Mouse (Mus musculus): Measurements from ENCODE around the gene Sec22b. TPM values are rescaled to one million over a fixed set of nuclear protein-coding genes. Genes with fewer than 3 reads are reported as not detected.

Sec22b gene
- polyA plus RNA-seq, 1 experiment from 2014 or later: 124 TPM

DNA sequence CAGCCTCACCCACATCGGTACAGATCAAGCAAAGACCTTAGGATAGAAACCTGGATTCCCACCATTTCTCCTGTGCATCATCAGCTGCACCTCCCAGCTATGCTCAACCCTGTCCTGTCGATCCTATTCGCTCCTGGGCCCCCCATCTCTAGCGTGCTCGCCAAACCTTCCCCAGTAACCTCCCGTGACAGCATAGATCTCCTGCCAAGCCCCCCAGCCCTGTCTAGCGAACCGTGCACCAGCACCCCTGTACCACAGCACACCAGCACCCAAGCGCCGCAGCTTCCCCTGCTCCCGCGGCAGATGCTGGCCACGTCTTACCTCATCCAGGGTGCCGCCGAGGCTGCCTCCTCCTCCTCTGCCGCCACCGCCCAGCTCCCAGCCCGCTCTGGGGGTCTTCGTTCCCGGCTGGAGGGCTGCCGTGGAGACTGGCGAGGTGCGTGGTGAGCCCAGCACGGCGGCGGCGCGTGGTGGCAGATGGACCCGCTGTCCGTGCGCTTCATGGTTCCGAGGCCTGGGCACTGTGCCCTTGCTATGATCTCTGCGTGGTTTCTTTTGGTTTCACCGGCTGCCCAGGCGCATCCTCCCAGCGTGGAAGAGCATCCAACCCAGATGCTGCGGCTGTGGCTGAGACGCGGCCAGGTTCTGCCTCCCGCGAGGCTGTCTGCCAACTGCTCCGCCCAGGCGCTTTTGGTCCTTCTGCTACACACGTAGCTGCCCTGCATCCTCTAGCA lies 12.7 kb upstream of the Sec22b start, which contains the start of gene Pde4dip:
TSS of gene Pde4dip (minus strand) at position 540 of the 734 bp plus-strand sequence.
- ATAC-seq (replicated peaks; ENCODE audit: insufficient number of reproducible peaks, low FRiP score, low TSS enrichment, low read depth): no peak; the same call in 1 of the 2 replicates

DNA sequence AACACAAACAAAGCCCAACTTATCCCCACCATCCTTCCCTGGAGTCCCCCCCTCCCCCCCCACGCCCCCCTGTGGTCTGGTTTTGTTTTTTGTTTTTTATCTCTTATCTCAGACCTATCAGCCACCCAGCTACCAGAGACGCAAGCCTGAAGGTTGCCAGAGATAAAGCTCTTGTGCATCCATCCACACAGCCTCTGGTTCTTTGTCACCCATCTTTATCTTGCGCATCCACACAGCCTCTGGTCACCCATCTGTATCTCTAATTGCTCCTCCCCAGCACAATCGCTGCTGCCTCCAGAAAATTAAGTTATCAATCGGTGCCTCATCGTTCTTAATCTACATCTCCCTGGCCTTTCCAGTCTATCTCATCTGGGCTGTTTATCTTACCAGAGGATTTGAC lies 10.8 kb upstream of the Sec22b start:
- H3K9me3 ChIP-seq (replicated peaks; ENCODE audit: control insufficient read depth, low read length): no peaks in the 10 kb centered on the region
- H3K4me1 ChIP-seq (ENCODE audit: control insufficient read depth, insufficient read depth, low read length): no peaks in the 10 kb centered on the region
- no peaks in the 10 kb centered on the region for H3K36me3 ChIP-seq (replicated peaks; ENCODE audit: control insufficient read depth, insufficient read depth, low read depth, low read length)
- H3K4me2 ChIP-seq (ENCODE audit: low read depth, low read length): no peak overlapping the region
- DNase-seq (ENCODE audit: low spot score) (no peak), ATAC-seq (replicated peaks; ENCODE audit: insufficient number of reproducible peaks, low FRiP score, low TSS enrichment, low read depth) (no peak)
- H3K4me3 ChIP-seq (ENCODE audit: low read depth, low read length): no peak overlapping the region
- H3K27ac ChIP-seq (replicated peaks; ENCODE audit: low read depth, low read length): no peak overlapping the region
- 74% methylated on average over 6 of the region's 6 CpGs for WGBS
- no peak overlapping the region for H3K9ac ChIP-seq (replicated peaks; ENCODE audit: low read length)
- peaks cover 12% of the 10 kb centered on the region for H3K27me3 ChIP-seq (ENCODE audit: control insufficient read depth, insufficient read depth, low read length)

More for the DNA sequence above, 12.7 kb upstream of the Sec22b start, which contains the start of gene Pde4dip:
- H3K9ac ChIP-seq (replicated peaks; ENCODE audit: low read length): peak within 1 kb of the TSS; percentile 52
- H3K27ac ChIP-seq (replicated peaks; ENCODE audit: low read depth, low read length): no peak within 1 kb of the TSS
- H3K27me3 ChIP-seq (ENCODE audit: control insufficient read depth, insufficient read depth, low read length): peaks cover 12% of the 10 kb centered on the region
- H3K36me3 ChIP-seq (replicated peaks; ENCODE audit: control insufficient read depth, insufficient read depth, low read depth, low read length): no peaks in the 10 kb centered on the region
- DNase-seq (ENCODE audit: low spot score): no peak
- WGBS: 1% methylated on average over 44 of the region's 44 CpGs
- H3K9me3 ChIP-seq (replicated peaks; ENCODE audit: control insufficient read depth, low read length): no peaks in the 10 kb centered on the region
- H3K4me2 ChIP-seq (ENCODE audit: low read depth, low read length): peak within 1 kb of the TSS; percentile 94
- no peaks in the 10 kb centered on the region for H3K4me1 ChIP-seq (ENCODE audit: control insufficient read depth, insufficient read depth, low read length)
- peak within 1 kb of the TSS; percentile 44 for H3K4me3 ChIP-seq (ENCODE audit: low read depth, low read length)

DNA sequence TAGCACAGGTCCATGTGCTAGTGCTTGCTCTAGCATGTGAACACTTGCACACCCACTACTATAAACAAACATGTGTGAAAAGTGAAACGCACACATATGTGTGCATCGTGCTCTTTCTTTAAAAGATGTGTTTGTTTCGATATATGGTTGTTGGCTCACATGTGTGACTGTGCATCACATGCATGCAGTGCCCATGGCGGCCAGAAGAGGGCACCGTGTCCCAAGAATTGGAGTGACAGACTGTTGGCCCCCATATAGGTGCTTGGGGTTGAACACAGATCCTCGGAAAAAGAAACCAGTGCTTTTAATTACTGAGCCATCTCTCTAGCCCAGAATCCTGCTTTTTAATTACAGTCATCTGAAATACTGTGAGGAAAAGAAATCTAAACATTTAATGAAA lies 6.3 kb upstream of the Sec22b start:
- Histone ChIP-seq H3K4me3 (ENCODE audit: low read depth, low read length) (no peak overlapping the region), H3K27ac (replicated peaks; ENCODE audit: low read depth, low read length) (no peak overlapping the region), H3K4me1 (ENCODE audit: control insufficient read depth, insufficient read depth, low read length) (no peaks in the 10 kb centered on the region), H3K27me3 (ENCODE audit: control insufficient read depth, insufficient read depth, low read length) (0 out of 2 replicates have a peak, but pooled peaks cover 2% of the 10 kb centered on the region), H3K9ac (replicated peaks; ENCODE audit: low read length) (no peak overlapping the region), H3K9me3 (replicated peaks; ENCODE audit: control insufficient read depth, low read length) (no peaks in the 10 kb centered on the region), H3K4me2 (ENCODE audit: low read depth, low read length) (no peak overlapping the region), H3K36me3 (replicated peaks; ENCODE audit: control insufficient read depth, insufficient read depth, low read depth, low read length) (no peaks in the 10 kb centered on the region)
- peak; percentile 38 for DNase-seq (ENCODE audit: low spot score)
- 46% methylated on average over 6 of the region's 6 CpGs for WGBS
- no peak for ATAC-seq (replicated peaks; ENCODE audit: insufficient number of reproducible peaks, low FRiP score, low TSS enrichment, low read depth)

DNA sequence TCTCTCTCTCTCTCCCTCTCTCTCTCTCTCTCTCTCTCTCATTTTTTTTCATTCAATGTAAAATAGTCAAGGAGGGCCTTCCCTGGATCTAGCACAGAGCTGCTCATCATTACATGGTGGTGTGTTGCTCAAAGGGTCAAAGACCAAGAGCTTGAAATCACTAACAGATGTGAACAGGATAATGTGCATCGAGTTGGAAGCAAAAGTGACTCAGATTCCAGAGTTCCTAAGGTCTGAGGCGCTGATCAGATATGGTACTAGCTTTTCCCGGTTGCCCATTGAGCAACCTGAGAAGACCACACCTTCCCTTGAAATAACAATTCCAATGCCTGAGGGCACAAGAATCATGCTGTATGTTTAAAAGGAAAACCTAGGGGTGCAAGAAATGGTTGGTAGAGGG lies 2.6 kb upstream of the Sec22b start:
- no peaks in the 10 kb centered on the region for H3K9me3 ChIP-seq (replicated peaks; ENCODE audit: control insufficient read depth, low read length)
- H3K27me3 ChIP-seq (ENCODE audit: control insufficient read depth, insufficient read depth, low read length): no peaks in the 10 kb centered on the region
- no peak overlapping the region for H3K4me2 ChIP-seq (ENCODE audit: low read depth, low read length)
- no peak overlapping the region for H3K9ac ChIP-seq (replicated peaks; ENCODE audit: low read length)
- 0 out of 2 replicates have a peak, but pooled peaks cover 2% of the 10 kb centered on the region for H3K4me1 ChIP-seq (ENCODE audit: control insufficient read depth, insufficient read depth, low read length)
- DNase-seq (ENCODE audit: low spot score) (peak; percentile 62), ATAC-seq (replicated peaks; ENCODE audit: insufficient number of reproducible peaks, low FRiP score, low TSS enrichment, low read depth) (no peak)
- 20% methylated on average over 3 of the region's 3 CpGs for WGBS
- no peak overlapping the region for H3K27ac ChIP-seq (replicated peaks; ENCODE audit: low read depth, low read length)
- H3K36me3 ChIP-seq (replicated peaks; ENCODE audit: control insufficient read depth, insufficient read depth, low read depth, low read length): no peaks in the 10 kb centered on the region
- H3K4me3 ChIP-seq (ENCODE audit: low read depth, low read length): no peak overlapping the region

DNA sequence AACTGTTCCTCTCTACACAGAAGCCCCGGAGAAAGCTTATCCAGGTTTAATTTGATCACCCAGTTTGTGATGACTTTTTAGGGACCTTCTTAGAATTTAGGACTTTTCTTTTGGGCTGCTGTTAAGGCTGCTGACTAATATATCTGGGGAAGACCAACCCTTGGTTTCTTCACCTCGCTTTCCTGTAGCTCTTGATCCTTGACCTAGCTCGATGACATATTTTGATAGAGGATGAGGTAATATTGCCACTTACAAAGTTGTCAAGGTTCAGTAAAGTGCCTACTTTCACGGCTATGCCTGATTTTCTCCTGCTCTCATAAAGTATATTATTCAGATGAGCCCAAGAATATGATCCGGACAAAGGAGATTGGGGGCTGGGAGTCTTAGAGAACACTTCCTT lies 596 bp downstream of the Sec22b start:
- Histone ChIP-seq H3K4me1 (ENCODE audit: control insufficient read depth, insufficient read depth, low read length) (0 out of 2 replicates have a peak, but pooled peaks cover 2% of the 10 kb centered on the region), H3K9ac (replicated peaks; ENCODE audit: low read length) (peak overlapping the region; percentile 85), H3K27me3 (ENCODE audit: control insufficient read depth, insufficient read depth, low read length) (no peaks in the 10 kb centered on the region), H3K4me3 (ENCODE audit: low read depth, low read length) (peak overlapping the region; percentile 85), H3K36me3 (replicated peaks; ENCODE audit: control insufficient read depth, insufficient read depth, low read depth, low read length) (no peaks in the 10 kb centered on the region), H3K9me3 (replicated peaks; ENCODE audit: control insufficient read depth, low read length) (no peaks in the 10 kb centered on the region), H3K27ac (replicated peaks; ENCODE audit: low read depth, low read length) (no peak overlapping the region), H3K4me2 (ENCODE audit: low read depth, low read length) (peak overlapping the region; percentile 44)
- ATAC-seq (replicated peaks; ENCODE audit: insufficient number of reproducible peaks, low FRiP score, low TSS enrichment, low read depth) (no peak), DNase-seq (ENCODE audit: low spot score) (no peak)
- 20% methylated on average over 5 of the region's 5 CpGs for WGBS

DNA sequence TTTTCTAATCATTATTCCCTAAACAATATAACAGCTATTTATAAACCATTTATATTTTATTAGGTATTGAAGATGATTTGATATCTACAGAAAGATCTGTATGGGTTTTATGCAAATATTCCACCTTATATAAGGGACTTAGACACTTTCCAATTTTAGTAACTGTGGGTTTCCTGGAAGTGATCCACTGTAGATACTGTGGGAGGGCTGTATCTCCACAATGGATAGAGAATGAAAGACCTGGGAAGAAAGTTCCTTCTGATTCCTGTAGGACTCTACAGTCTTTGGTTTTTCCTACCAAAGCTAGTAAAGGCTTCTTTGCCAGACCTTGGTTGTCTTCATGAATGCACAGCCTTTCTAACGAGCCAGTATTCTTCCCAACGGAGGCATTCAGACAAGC lies 8.7 kb downstream of the Sec22b start:
- Histone ChIP-seq H3K27me3 (ENCODE audit: control insufficient read depth, insufficient read depth, low read length) (no peaks in the 10 kb centered on the region), H3K36me3 (replicated peaks; ENCODE audit: control insufficient read depth, insufficient read depth, low read depth, low read length) (no peaks in the 10 kb centered on the region; the same call in 1 of the 2 replicates), H3K27ac (replicated peaks; ENCODE audit: low read depth, low read length) (no peak overlapping the region), H3K4me1 (ENCODE audit: control insufficient read depth, insufficient read depth, low read length) (no peaks in the 10 kb centered on the region), H3K9ac (replicated peaks; ENCODE audit: low read length) (no peak overlapping the region), H3K9me3 (replicated peaks; ENCODE audit: control insufficient read depth, low read length) (no peaks in the 10 kb centered on the region), H3K4me2 (ENCODE audit: low read depth, low read length) (no peak overlapping the region), H3K4me3 (ENCODE audit: low read depth, low read length) (no peak overlapping the region)
- DNase-seq (ENCODE audit: low spot score) (no peak), ATAC-seq (replicated peaks; ENCODE audit: insufficient number of reproducible peaks, low FRiP score, low TSS enrichment, low read depth) (no peak)
- WGBS: 84% methylated on average over 2 of the region's 2 CpGs

DNA sequence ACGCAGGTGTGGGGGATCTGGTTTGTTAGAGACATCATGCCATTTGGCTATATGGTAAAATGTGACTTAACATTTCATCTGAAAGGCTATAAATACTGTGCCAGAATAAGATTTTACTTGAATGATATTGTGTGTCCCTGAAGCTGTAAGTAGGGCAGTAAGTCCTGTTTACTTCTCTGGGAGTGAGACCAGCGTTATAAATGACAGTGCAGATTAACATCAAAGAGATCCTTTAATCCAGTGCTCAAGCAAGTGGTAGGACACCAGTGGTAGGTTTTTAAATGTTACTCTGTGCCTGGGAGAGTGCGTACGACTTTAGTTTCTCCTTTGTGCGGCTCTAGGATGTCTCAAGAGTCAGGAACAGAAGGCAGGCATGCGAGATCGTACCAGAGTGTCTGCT lies 10.1 kb downstream of the Sec22b start:
- DNase-seq (ENCODE audit: low spot score): no peak
- Histone ChIP-seq H3K9me3 (replicated peaks; ENCODE audit: control insufficient read depth, low read length) (no peaks in the 10 kb centered on the region), H3K4me2 (ENCODE audit: low read depth, low read length) (no peak overlapping the region), H3K36me3 (replicated peaks; ENCODE audit: control insufficient read depth, insufficient read depth, low read depth, low read length) (no peaks in the 10 kb centered on the region; the same call in 1 of the 2 replicates), H3K27me3 (ENCODE audit: control insufficient read depth, insufficient read depth, low read length) (no peaks in the 10 kb centered on the region), H3K4me3 (ENCODE audit: low read depth, low read length) (no peak overlapping the region), H3K9ac (replicated peaks; ENCODE audit: low read length) (no peak overlapping the region), H3K4me1 (ENCODE audit: control insufficient read depth, insufficient read depth, low read length) (no peaks in the 10 kb centered on the region), H3K27ac (replicated peaks; ENCODE audit: low read depth, low read length) (no peak overlapping the region)
- ATAC-seq (replicated peaks; ENCODE audit: insufficient number of reproducible peaks, low FRiP score, low TSS enrichment, low read depth): no peak
- WGBS: 89% methylated on average over 7 of the region's 7 CpGs

DNA sequence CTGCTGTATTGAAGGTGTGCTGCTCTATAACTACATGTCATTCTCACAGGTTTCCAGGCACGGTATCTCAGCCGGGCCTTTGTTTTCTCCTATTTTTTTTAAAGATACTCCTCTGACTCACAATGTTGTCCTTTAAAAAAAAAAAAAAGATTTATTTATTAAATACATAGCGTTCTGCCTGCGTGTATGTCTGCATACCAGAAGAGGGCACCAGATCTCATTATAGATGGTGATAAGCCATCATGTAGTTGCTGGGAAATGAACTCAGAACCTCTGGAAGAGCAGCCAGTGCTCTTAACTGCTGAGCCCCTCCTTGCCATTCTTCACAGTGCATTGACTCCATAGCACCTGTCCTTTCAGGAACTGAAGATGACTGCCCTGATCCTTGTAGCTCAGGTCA lies 14.1 kb downstream of the Sec22b start:
- no peak overlapping the region for H3K4me2 ChIP-seq (ENCODE audit: low read depth, low read length)
- no peaks in the 10 kb centered on the region; the same call in 1 of the 2 replicates for H3K36me3 ChIP-seq (replicated peaks; ENCODE audit: control insufficient read depth, insufficient read depth, low read depth, low read length)
- H3K27ac ChIP-seq (replicated peaks; ENCODE audit: low read depth, low read length): no peak overlapping the region
- DNase-seq (ENCODE audit: low spot score): peak; percentile 34
- no peak overlapping the region for H3K4me3 ChIP-seq (ENCODE audit: low read depth, low read length)
- no peaks in the 10 kb centered on the region for H3K9me3 ChIP-seq (replicated peaks; ENCODE audit: control insufficient read depth, low read length)
- no peak overlapping the region for H3K9ac ChIP-seq (replicated peaks; ENCODE audit: low read length)
- H3K4me1 ChIP-seq (ENCODE audit: control insufficient read depth, insufficient read depth, low read length): no peaks in the 10 kb centered on the region
- no peak for ATAC-seq (replicated peaks; ENCODE audit: insufficient number of reproducible peaks, low FRiP score, low TSS enrichment, low read depth)
- no peaks in the 10 kb centered on the region for H3K27me3 ChIP-seq (ENCODE audit: control insufficient read depth, insufficient read depth, low read length)
- 81% methylated on average over 4 of the region's 4 CpGs for WGBS
